Mouse (Mus musculus) forebrain, embryonic 11.5 days (tissue): Measurements from ENCODE around the gene Cks1brt. TPM values are rescaled to one million over a fixed set of nuclear protein-coding genes. Genes with fewer than 3 reads are reported as not detected.
"Not testable (repeated sequence)": the region's sequence is repeated elsewhere in the genome, so short reads cannot be mapped to it uniquely, and the experiment has no call there.

Experiments
- ATAC-seq: fragments of 200-750 bp; cut with Nextera tagmentation; replicated peaks from 2 replicates; pipeline ENCODE4 v1.8.0; 2017; ENCODE audit warnings: moderate TSS enrichment; ENCODE audit not compliant: low FRiP score
- DNase-seq: peaks from one replicate; pipeline ENCODE4 v3.0.0-alpha.2; 2017; ENCODE audit warnings: low spot score
- H3K27ac ChIP-seq: fragments of 300-500 bp; sonication (generic); 2 replicates; pipeline ENCODE4 v1.5.1; 2014; ENCODE audit warnings: low read depth, low read length
- H3K27me3 ChIP-seq: fragments of 300-500 bp; sonication (generic); 2 replicates; pipeline ENCODE4 v1.6.1; 2014; ENCODE audit warnings: mild to moderate bottlenecking, low read length, mixed read lengths; ENCODE audit not compliant: control insufficient read depth, insufficient read depth
- H3K36me3 ChIP-seq: fragments of 300-500 bp; sonication (generic); 2 replicates; pipeline ENCODE4 v1.6.1; 2014; ENCODE audit warnings: mild to moderate bottlenecking, low read length, moderate library complexity, mixed read lengths; ENCODE audit not compliant: control insufficient read depth, insufficient read depth
- H3K4me1 ChIP-seq: fragments of 300-500 bp; sonication (generic); replicated peaks from 2 replicates; pipeline ENCODE4 v1.6.1; 2014; ENCODE audit warnings: low read length, mixed read lengths; ENCODE audit not compliant: control insufficient read depth, insufficient read depth
- H3K4me2 ChIP-seq: fragments of 300-500 bp; sonication (generic); 2 replicates; pipeline ENCODE4 v1.6.1; 2014; ENCODE audit warnings: low read depth, mild to moderate bottlenecking, low read length, moderate library complexity, mixed read lengths; ENCODE audit not compliant: severe bottlenecking
- H3K4me3 ChIP-seq: fragments of 300-500 bp; sonication (generic); 2 replicates; pipeline ENCODE4 v1.5.1; 2014; ENCODE audit warnings: low read depth, low read length
- H3K9ac ChIP-seq: fragments of 300-500 bp; sonication (generic); 2 replicates; pipeline ENCODE4 v1.6.1; 2014; ENCODE audit warnings: low read length
- H3K9me3 ChIP-seq: fragments of 300-500 bp; sonication (generic); 2 replicates; pipeline ENCODE4 v1.6.1; 2016; ENCODE audit warnings: low read length, mixed read lengths; ENCODE audit not compliant: control insufficient read depth
- WGBS: fragments of 180-500 bp; shearing (Covaris S2); extraction: QIAGEN DNeasy Blood & Tissue Kit; methylation state at CpG from one replicate; pipeline ENCODE4 v1.1.7; 2014; 5-methylcytosine and 5-hydroxymethylcytosine counted together
- polyA plus RNA-seq: library from polyadenylated mRNA; unstranded; fragments of >200 nt; fragmentation: Nextera tagmentation; extraction: Ambion mirVana; gene quantifications from 2 replicates; pipeline ENCODE4 v1.2.1, GENCODE M21; 2014

Cks1brt gene
- polyA plus RNA-seq, result not detected in 2 replicates

DNA sequence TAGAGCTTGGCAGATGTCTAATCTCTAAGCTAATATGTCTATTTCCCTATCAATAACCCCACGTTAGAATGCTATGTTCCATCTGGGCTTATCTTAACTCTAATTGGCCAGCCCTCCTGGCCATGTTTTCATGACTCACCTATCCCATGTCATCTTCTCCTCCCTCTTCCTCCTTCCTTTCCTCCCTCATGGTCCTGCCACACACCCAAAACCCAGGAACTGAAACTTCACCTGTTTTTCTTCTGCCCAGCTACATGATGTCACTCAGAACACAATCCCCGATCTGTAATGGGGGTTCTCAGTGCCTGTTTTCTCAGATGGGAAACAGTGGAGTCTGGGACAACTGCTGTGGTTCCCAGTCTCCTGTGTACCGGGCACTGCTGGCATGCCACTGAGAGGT, at the start of gene Cks1brt:
Cks1brt (plus strand) TSS at position 301 of the 400 bp plus-strand sequence.
- Histone ChIP-seq H3K4me3 (no peak within 1 kb of the TSS), H3K36me3 (no peaks in the 10 kb centered on the region), H3K9ac (no peak within 1 kb of the TSS), H3K9me3 (peaks cover 8% of the 10 kb centered on the region), H3K27me3 (no peaks in the 10 kb centered on the region), H3K27ac (no peak within 1 kb of the TSS), H3K4me2 (no peak within 1 kb of the TSS), H3K4me1 (no peaks in the 10 kb centered on the region)
- 85% methylated on average over 3 of the region's 3 CpGs for WGBS
- no peak for DNase-seq
- no peak for ATAC-seq

DNA sequence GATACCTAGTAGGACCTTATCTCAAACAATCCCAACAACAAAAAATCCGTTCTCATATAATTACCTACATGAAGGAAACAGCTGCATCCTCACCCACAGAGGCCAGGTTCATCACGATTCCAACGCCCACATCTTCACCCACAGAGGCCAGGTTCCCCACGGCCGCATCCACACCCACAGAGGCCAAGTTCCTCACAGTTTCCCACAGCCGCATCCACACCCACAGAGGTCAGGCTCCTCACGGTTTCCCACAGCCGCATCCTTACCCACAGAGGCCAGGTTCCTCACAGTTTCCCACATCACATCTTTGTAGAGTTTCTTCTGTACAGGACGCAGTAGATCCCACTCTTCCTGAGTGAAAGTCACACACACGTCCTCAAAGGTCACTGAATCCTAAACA, 38.5 kb upstream of the Cks1brt start:
- H3K4me1 ChIP-seq, result no peaks in the 10 kb centered on the region
- ATAC-seq (no peak), DNase-seq (no peak)
- no peak overlapping the region for H3K4me2 ChIP-seq
- H3K36me3 ChIP-seq, result no peaks in the 10 kb centered on the region
- no peak overlapping the region for H3K27ac ChIP-seq
- no peaks in the 10 kb centered on the region for H3K27me3 ChIP-seq
- H3K4me3 ChIP-seq, result no peak overlapping the region
- H3K9me3 ChIP-seq, result no peaks in the 10 kb centered on the region
- H3K9ac ChIP-seq, result no peak overlapping the region
- 90% methylated on average over 10 of the region's 10 CpGs for WGBS

DNA sequence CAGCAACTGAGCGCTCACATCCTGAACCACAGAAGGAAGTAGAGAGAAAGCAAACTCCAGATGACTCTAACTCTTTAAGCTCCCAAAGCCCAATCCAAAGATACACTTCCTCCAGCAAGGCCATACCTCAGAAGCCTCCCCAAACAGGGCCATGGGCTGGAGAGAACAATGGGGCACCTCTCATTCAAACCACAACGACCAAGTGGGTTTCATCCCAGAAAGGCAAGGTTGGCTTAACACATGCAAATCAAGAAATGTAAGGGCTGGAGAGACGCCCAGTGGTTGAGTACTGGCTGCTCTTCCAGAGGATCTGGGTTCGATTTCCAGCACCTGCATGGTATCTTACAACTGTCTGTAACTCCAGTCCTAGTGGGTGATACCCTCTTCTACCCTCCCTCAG, 36.2 kb upstream of the Cks1brt start:
- WGBS, result 70% methylated on average over 4 of the region's 4 CpGs
- H3K27me3 ChIP-seq, result no peaks in the 10 kb centered on the region
- H3K9ac ChIP-seq, result no peak overlapping the region
- H3K4me2 ChIP-seq, result no peak overlapping the region
- H3K9me3 ChIP-seq, result no peaks in the 10 kb centered on the region
- H3K4me1 ChIP-seq, result peaks cover 3% of the 10 kb centered on the region; the same call in 1 of the 2 replicates
- DNase-seq, result no peak
- no peak overlapping the region for H3K4me3 ChIP-seq
- ATAC-seq, result no peak
- no peaks in the 10 kb centered on the region for H3K36me3 ChIP-seq
- H3K27ac ChIP-seq, result no peak overlapping the region

DNA sequence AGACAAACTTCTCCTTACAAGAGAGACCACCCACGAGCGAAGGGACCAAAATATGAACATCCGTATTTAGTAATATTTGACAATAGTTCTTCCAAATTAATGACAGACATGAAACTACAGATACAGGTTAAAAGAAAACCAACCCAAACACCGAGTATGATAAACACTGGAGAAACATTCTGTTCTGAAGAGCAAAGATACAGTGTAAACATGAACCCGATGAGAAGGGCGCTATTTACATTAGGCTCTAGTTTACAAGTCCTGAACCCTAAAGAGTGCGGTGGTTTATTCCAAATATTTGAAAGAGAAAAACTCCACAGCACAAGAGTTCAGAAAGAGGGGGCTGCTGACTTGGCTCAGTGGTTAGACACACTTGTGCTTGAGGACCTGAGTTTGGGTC, 34.7 kb upstream of the Cks1brt start:
- DNase-seq (no peak), ATAC-seq (no peak)
- no peaks in the 10 kb centered on the region for H3K9me3 ChIP-seq
- H3K9ac ChIP-seq, result no peak overlapping the region
- no peak overlapping the region for H3K27ac ChIP-seq
- no peaks in the 10 kb centered on the region for H3K36me3 ChIP-seq
- no peaks in the 10 kb centered on the region for H3K27me3 ChIP-seq
- 92% methylated on average over 7 of the region's 7 CpGs for WGBS
- H3K4me3 ChIP-seq, result no peak overlapping the region
- H3K4me1 ChIP-seq, result peaks cover 3% of the 10 kb centered on the region; the same call in 1 of the 2 replicates
- H3K4me2 ChIP-seq, result no peak overlapping the region

DNA sequence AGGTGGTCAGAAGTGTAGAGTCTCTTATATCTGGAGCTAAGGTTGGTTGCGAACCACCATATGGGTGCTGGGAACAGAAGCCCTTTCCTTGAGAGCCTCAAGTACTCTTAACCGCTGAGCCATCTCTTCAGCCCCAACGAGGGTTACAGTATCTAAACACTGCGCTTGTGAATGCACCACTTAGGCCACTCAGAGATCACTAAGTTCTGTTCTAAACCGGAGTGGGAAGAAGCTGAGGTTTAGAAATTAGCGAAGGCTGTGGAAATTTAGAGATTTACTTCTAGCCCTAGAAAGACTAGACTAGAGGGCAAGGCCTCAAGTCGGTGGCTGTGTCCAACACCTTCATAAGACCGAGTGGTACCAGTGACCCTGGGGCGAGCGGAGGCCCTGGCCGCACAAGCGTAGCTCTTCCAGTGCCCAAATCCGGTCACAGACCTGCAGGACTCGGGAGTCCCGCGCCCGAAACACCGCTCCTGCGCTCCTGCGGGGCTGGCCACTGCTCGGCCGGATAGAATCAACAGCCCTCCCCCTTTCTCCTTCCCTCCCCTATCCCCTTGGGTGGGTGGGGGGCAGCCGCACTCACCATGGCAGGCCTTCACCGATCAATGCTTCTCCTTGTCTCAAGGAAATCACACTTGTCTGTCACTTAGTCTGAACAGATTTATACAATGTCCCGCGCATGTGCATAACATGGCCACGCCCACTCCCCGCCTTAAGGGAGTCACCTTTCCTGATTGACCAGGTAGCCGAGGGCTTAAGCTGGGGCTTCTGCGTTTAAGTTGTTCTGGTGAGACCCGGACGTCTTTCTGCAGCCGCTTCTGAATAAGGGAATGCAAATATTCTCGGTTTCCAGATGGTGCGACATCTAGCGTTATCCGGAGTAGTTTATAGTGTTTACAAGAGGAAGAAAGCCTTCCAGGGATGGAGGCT, 32.4 kb upstream of the Cks1brt start:
- H3K4me3 ChIP-seq, result peak overlapping the region; percentile 53
- H3K27ac ChIP-seq, result 0 out of 2 replicates have a peak overlapping the region, but pooled peaks have one; percentile 18
- peak; percentile 74 for ATAC-seq
- H3K9ac ChIP-seq, result peak overlapping the region; percentile 69
- H3K4me1 ChIP-seq, result peaks cover 3% of the 10 kb centered on the region; the same call in 1 of the 2 replicates
- WGBS, result 7% methylated on average over 37 of the region's 37 CpGs
- no peaks in the 10 kb centered on the region for H3K27me3 ChIP-seq
- H3K4me2 ChIP-seq, result peak overlapping the region; percentile 83
- DNase-seq, result peak; percentile 84
- no peaks in the 10 kb centered on the region for H3K36me3 ChIP-seq
- H3K9me3 ChIP-seq, result no peaks in the 10 kb centered on the region

DNA sequence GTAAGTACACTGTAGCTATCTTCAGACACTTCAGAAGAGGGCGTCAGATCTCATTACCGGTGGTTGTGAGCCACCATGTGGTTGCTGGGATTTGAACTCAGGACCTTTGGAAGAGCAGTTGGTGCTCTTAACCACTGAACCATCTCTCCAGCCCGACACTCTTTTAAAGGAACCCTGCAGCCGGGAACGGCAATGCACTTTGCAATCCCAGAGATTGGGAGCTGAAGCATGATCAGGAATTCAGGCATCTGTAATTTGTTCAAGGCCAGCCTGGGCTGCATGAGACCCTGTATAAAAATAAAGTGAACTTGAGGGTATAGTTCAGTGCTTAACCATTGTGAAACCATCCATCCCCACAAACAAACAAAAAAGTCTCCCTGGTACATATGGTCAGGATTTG, 31.5 kb upstream of the Cks1brt start:
- H3K9ac ChIP-seq, H3K4me3 ChIP-seq, H3K27ac ChIP-seq, H3K4me1 ChIP-seq, H3K27me3 ChIP-seq, H3K9me3 ChIP-seq, ATAC-seq, H3K36me3 ChIP-seq, H3K4me2 ChIP-seq, DNase-seq: not testable (repeated sequence)
- 75% methylated on average over 5 of the region's 5 CpGs for WGBS

DNA sequence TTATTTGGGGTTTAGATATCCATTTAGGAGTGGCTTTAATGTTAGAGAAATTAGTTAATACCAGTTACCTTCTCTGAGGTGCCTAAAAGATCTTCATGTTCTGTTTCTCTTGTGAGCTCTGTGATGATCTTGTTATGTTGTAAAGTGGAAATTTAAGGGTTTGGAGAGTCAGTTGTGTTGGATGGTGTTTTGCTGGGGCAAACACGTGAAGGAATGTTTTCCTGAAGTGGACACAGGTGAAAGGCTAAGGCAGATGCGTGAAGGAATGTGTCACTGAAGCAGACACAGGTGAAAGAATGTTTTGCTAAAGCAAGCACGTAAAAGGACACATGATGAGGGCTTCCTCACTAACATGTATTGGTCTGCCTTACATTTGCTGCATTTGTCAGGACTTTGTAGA, 28.7 kb upstream of the Cks1brt start, which contains the start of gene Zfp791:
Zfp791 (minus strand) TSS at position 101 of the 400 bp plus-strand sequence.
- H3K9ac ChIP-seq, result no peak within 1 kb of the TSS
- H3K27me3 ChIP-seq, result no peaks in the 10 kb centered on the region
- H3K4me2 ChIP-seq, result no peak within 1 kb of the TSS
- WGBS, result 81% methylated on average over 3 of the region's 3 CpGs
- no peak within 1 kb of the TSS for H3K4me3 ChIP-seq
- no peaks in the 10 kb centered on the region for H3K9me3 ChIP-seq
- no peak for ATAC-seq
- H3K4me1 ChIP-seq, result peaks cover 3% of the 10 kb centered on the region; the same call in 1 of the 2 replicates
- no peak within 1 kb of the TSS for H3K27ac ChIP-seq
- H3K36me3 ChIP-seq, result no peaks in the 10 kb centered on the region
- DNase-seq, result no peak

DNA sequence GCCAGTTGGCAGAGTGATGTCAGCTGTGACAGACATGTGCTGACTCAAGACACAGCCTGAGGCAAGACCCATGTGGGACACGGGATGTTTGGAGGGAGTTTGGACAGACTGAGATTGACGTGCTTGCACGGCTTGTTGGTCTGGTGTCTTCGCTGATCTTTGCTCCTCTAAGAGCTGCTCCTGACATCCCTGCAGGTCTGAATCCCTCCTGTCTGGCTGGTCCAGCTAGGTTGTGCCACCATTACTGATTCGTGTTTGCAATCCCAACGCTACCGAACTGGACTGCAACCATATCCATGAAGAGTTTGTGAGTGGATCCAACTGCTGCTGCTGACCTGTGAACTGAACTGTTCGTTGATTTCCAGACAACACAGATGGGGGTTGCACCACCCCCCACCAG, 28.0 kb upstream of the Cks1brt start:
- no peak overlapping the region for H3K9ac ChIP-seq

More for the DNA sequence above, 28.0 kb upstream of the Cks1brt start:
- Histone ChIP-seq H3K4me1 (peaks cover 3% of the 10 kb centered on the region; the same call in 1 of the 2 replicates), H3K9me3 (no peaks in the 10 kb centered on the region), H3K27me3 (no peaks in the 10 kb centered on the region), H3K36me3 (no peaks in the 10 kb centered on the region), H3K4me3 (no peak overlapping the region), H3K27ac (no peak overlapping the region), H3K4me2 (no peak overlapping the region)
- ATAC-seq (no peak), DNase-seq (no peak)
- 94% methylated on average over 8 of the region's 8 CpGs for WGBS
